In genomic region chr12:111592407-111593021, GRCm38 (mm10) we compare ENCODE assay signal across 15 mouse cellular contexts. TPM values are rescaled to one million over a fixed set of nuclear protein-coding genes. Genes with fewer than 3 reads are reported as not detected.
A peak's percentile ranks its signal among the peaks of the same experiment; 100 is the strongest.
DNase-seq lines count a peak whose midpoint lies in the region; ATAC-seq and TF ChIP-seq lines count a peak whose summit lies in the region.
"Had no signal": no experiment of that assay in that cellular context is flagged by ENCODE, and none has a peak within 500 bp of the region (broad histone marks: within the 10 kb centered on the region; RNA-seq: fewer than 3 reads in every experiment).

No protein-coding gene starts in this region.

- TF ChIP-seq POLR2A in liver, adult 2 months (IDR thresholded peaks at IDR 0.05; ENCODE audit: extremely low read depth, insufficient read depth, low read length) = no peak

- H3K27ac ChIP-seq in liver, adult 2 months (replicated peaks; ENCODE audit: insufficient read depth, low read depth, low read length) = peak overlapping the region; percentile 36; the same call in 1 of the 2 replicates
- H3K27ac ChIP-seq in liver, embryonic 11.5 days (ENCODE audit: low read depth, low read length) = no peak overlapping the region
- H3K27ac ChIP-seq in forebrain, embryonic 16.5 days (ENCODE audit: low read length) = no peak overlapping the region
- no peak overlapping the region for H3K27ac ChIP-seq in intestine, embryonic 15.5 days
- H3K27ac ChIP-seq: limb, embryonic 13.5 days; midbrain, embryonic 15.5 days had no signal

- no peak for TF ChIP-seq CTCF in liver, adult 2 months (IDR thresholded peaks at IDR 0.05; ENCODE audit: low read depth, low read length)

- H3K4me1 ChIP-seq in liver, adult 2 months (ENCODE audit: control insufficient read depth, insufficient read depth, low read length) = peaks cover 4% of the 10 kb centered on the region
- H3K4me1 ChIP-seq in liver, embryonic 11.5 days (replicated peaks; ENCODE audit: control insufficient read depth, insufficient read depth, low read length) = peaks cover 13% of the 10 kb centered on the region; the same call in 1 of the 2 replicates
- H3K4me1 ChIP-seq in forebrain, embryonic 16.5 days (replicated peaks; ENCODE audit: control insufficient read depth, insufficient read depth, low read length) = peaks cover 2% of the 10 kb centered on the region; the same call in 1 of the 2 replicates
- no peaks in the 10 kb centered on the region for H3K4me1 ChIP-seq in intestine, embryonic 15.5 days (replicated peaks)
- H3K4me1 ChIP-seq: limb, embryonic 13.5 days; midbrain, embryonic 15.5 days had no signal

- peaks cover 23% of the 10 kb centered on the region; the same call in 1 of the 2 replicates for H3K79me2 ChIP-seq in liver, adult 2 months (ENCODE audit: control insufficient read depth, insufficient read depth, low read length)

- H3K4me2 ChIP-seq in liver, embryonic 11.5 days = no peak overlapping the region
- no peak overlapping the region for H3K4me2 ChIP-seq in forebrain, embryonic 16.5 days (ENCODE audit: low read length)
- no peak overlapping the region for H3K4me2 ChIP-seq in intestine, embryonic 15.5 days (replicated peaks)
- H3K4me2 ChIP-seq: limb, embryonic 13.5 days; midbrain, embryonic 15.5 days had no signal

- DNase-seq in adrenal gland, postnatal 36 days = peak; percentile 12 to 15
- no peak for DNase-seq in adrenal gland, postnatal 10 days
- DNase-seq in liver, adult 2 months (ENCODE audit: extremely low read depth, low read depth, low spot score) = peak; percentile 25
- no peak for DNase-seq in liver, embryonic 11.5 days (ENCODE audit: low spot score)
- peak; percentile 11 to 49 for DNase-seq in heart, postnatal 14 days
- DNase-seq: adrenal gland, adult 8-10 months; cerebellum, adult 9-11 months; layer of hippocampus, adult 9-11 months; thymus, postnatal 25 days had no signal

- no peak overlapping the region for H3K4me3 ChIP-seq in liver, adult 2 months (ENCODE audit: insufficient read depth, low read depth, low read length)
- no peak overlapping the region for H3K4me3 ChIP-seq in liver, embryonic 11.5 days (ENCODE audit: low read depth, low read length)
- H3K4me3 ChIP-seq in forebrain, embryonic 16.5 days (replicated peaks; ENCODE audit: low read length) = no peak overlapping the region
- no peak overlapping the region for H3K4me3 ChIP-seq in intestine, embryonic 15.5 days (replicated peaks)
- H3K4me3 ChIP-seq: limb, embryonic 13.5 days; midbrain, embryonic 15.5 days had no signal

- ATAC-seq in liver, embryonic 11.5 days (replicated peaks; ENCODE audit: low FRiP score) = no peak
- ATAC-seq in megakaryocyte, adult 5-6 weeks (ENCODE audit: poor library complexity, severe bottlenecking) = peak; percentile 88
- ATAC-seq in forebrain, embryonic 16.5 days = no peak
- no peak for ATAC-seq in intestine, embryonic 15.5 days
- ATAC-seq: intestine, postnatal 0 days; midbrain, embryonic 15.5 days had no signal

- H3K36me3 ChIP-seq in liver, adult 2 months (ENCODE audit: control insufficient read depth, insufficient read depth, low read length) = peaks cover 16% of the 10 kb centered on the region
- H3K36me3 ChIP-seq in liver, embryonic 11.5 days (ENCODE audit: control insufficient read depth, insufficient read depth, low read length) = peaks cover 9% of the 10 kb centered on the region; the same call in 1 of the 2 replicates
- peaks cover 2% of the 10 kb centered on the region; the same call in 1 of the 2 replicates for H3K36me3 ChIP-seq in forebrain, embryonic 16.5 days (ENCODE audit: control insufficient read depth, insufficient read depth)
- H3K36me3 ChIP-seq in intestine, embryonic 15.5 days = peaks cover 12% of the 10 kb centered on the region; the same call in 1 of the 2 replicates

- intact Hi-C loops in heart, postnatal 14 days (cut with DNase I) = no loop called here

- 71% methylated on average over 14 of the region's 14 CpGs for WGBS in liver, adult 2 months
- 70% methylated on average over 14 of the region's 14 CpGs for WGBS in liver, embryonic 11.5 days
- WGBS in forebrain, embryonic 16.5 days = 69% methylated on average over 14 of the region's 14 CpGs
- WGBS in intestine, embryonic 15.5 days = 77% methylated on average over 14 of the region's 14 CpGs

- H3K9me3 ChIP-seq in liver, embryonic 11.5 days (ENCODE audit: control insufficient read depth, low read length) = no peaks in the 10 kb centered on the region
- no peaks in the 10 kb centered on the region for H3K9me3 ChIP-seq in forebrain, embryonic 16.5 days (ENCODE audit: control insufficient read depth, low read length)
- no peaks in the 10 kb centered on the region for H3K9me3 ChIP-seq in intestine, embryonic 15.5 days
- H3K9me3 ChIP-seq: limb, embryonic 13.5 days; midbrain, embryonic 15.5 days had no signal

- H3K27me3 ChIP-seq in liver, adult 2 months (ENCODE audit: control insufficient read depth, insufficient read depth, low read length) = no peaks in the 10 kb centered on the region
- H3K27me3 ChIP-seq in liver, embryonic 11.5 days (replicated peaks; ENCODE audit: control insufficient read depth, insufficient read depth, low read length) = no peaks in the 10 kb centered on the region
- no peaks in the 10 kb centered on the region for H3K27me3 ChIP-seq in forebrain, embryonic 16.5 days (replicated peaks; ENCODE audit: control insufficient read depth, insufficient read depth, low read length)
- H3K27me3 ChIP-seq in intestine, embryonic 15.5 days (replicated peaks) = no peaks in the 10 kb centered on the region
- H3K27me3 ChIP-seq: limb, embryonic 13.5 days; midbrain, embryonic 15.5 days had no signal

- no peak overlapping the region for H3K9ac ChIP-seq in liver, adult 2 months (ENCODE audit: low read depth, low read length)
- no peak overlapping the region for H3K9ac ChIP-seq in liver, embryonic 11.5 days (ENCODE audit: low read depth, low read length)
- no peak overlapping the region for H3K9ac ChIP-seq in forebrain, embryonic 16.5 days (replicated peaks; ENCODE audit: low read depth, low read length)
- no peak overlapping the region for H3K9ac ChIP-seq in intestine, embryonic 15.5 days
- H3K9ac ChIP-seq: limb, embryonic 13.5 days; midbrain, embryonic 15.5 days had no signal

RNA-seq across cellular contexts. Expression of gene Mark3, which starts 18.2 kb away (rescaled TPM):
- total RNA-seq in adrenal gland, postnatal 36 days (2021) = 10 to 100 TPM; 93.4 to 99.0 TPM
- total RNA-seq in adrenal gland, postnatal 10 days (2021) = 10 to 100 TPM; 84.9 to 94.1 TPM
- total RNA-seq in liver, adult 2 months (2014; rRNA removed) = 26.4 and 30.9 TPM in 2 replicates
- polyA plus RNA-seq in liver, adult 2 months (2012; rRNA removed) = 14.3 and 15.9 TPM in 2 replicates
- 36.9 and 38.6 TPM in 2 replicates for polyA plus RNA-seq in liver, embryonic 11.5 days (2014; fragmentation: Nextera tagmentation; extraction: Ambion mirVana)
- 10 to 100 TPM; 65.2 to 72.1 TPM for total RNA-seq in heart, postnatal 14 days (2021)
- 61.6 and 69.6 TPM in 2 replicates for total RNA-seq in megakaryocyte, adult 5-6 weeks (2015)
- total RNA-seq in megakaryocyte, adult 5-6 weeks (2017) = 77.3 and 80.9 TPM in 2 replicates
- 45.0 and 49.2 TPM in 2 replicates for polyA plus RNA-seq in forebrain, embryonic 16.5 days (2015; fragmentation: Nextera tagmentation; extraction: Ambion mirVana)
- 22.4 and 30.5 TPM in 2 replicates for polyA plus RNA-seq in intestine, embryonic 15.5 days (2015; fragmentation: Nextera tagmentation; extraction: Ambion mirVana)

RNA-seq across cellular contexts. Expression of gene Eif5, which starts 54.7 kb away (rescaled TPM):
- total RNA-seq in adrenal gland, postnatal 36 days (2021) = 100 to 1,000 TPM; 309 to 376 TPM
- 100 to 1,000 TPM; 300 to 322 TPM for total RNA-seq in adrenal gland, postnatal 10 days (2021)
- 94.2 and 121 TPM in 2 replicates for total RNA-seq in liver, adult 2 months (2014; rRNA removed)
- polyA plus RNA-seq in liver, adult 2 months (2012; rRNA removed) = 93.7 and 96.3 TPM in 2 replicates
- polyA plus RNA-seq in liver, embryonic 11.5 days (2014; fragmentation: Nextera tagmentation; extraction: Ambion mirVana) = 623 and 628 TPM in 2 replicates
- total RNA-seq in heart, postnatal 14 days (2021) = 100 to 1,000 TPM; 155 to 167 TPM
- total RNA-seq in megakaryocyte, adult 5-6 weeks (2015) = 255 and 299 TPM in 2 replicates
- total RNA-seq in megakaryocyte, adult 5-6 weeks (2017) = 203 and 252 TPM in 2 replicates
- polyA plus RNA-seq in forebrain, embryonic 16.5 days (2015; fragmentation: Nextera tagmentation; extraction: Ambion mirVana) = 549 and 607 TPM in 2 replicates
- polyA plus RNA-seq in intestine, embryonic 15.5 days (2015; fragmentation: Nextera tagmentation; extraction: Ambion mirVana) = 574 and 692 TPM in 2 replicates

Comparison
In these comparisons a context has a peak if more than half of its experiments do, and no peak if none do; other contexts are left out.
1. DNase-seq: peak in adrenal gland, postnatal 36 days (2 of 2), liver, adult 2 months (single experiment) and heart, postnatal 14 days (2 of 2); none in adrenal gland, postnatal 10 days (single experiment) and liver, embryonic 11.5 days (single experiment).